Comparison of ENCODE assay signal across 22 mouse cellular contexts in genomic region chr17:76605237-76605636, GRCm38 (mm10).
"Had no signal": no experiment of that assay in that cellular context is flagged by ENCODE, and none has a peak within 500 bp of the region (broad histone marks: within the 10 kb centered on the region; RNA-seq: fewer than 3 reads in every experiment).

No protein-coding gene starts in this region.

- H3K4me2 ChIP-seq: kidney, embryonic 15.5 days; limb, embryonic 12.5 days; limb, embryonic 15.5 days; liver, embryonic 11.5 days; lung, embryonic 14.5 days; midbrain, embryonic 12.5 days; midbrain, embryonic 15.5 days; neural tube, embryonic 12.5 days; neural tube, embryonic 15.5 days had no signal

- H3K9ac ChIP-seq: kidney, embryonic 15.5 days; limb, embryonic 12.5 days; limb, embryonic 15.5 days; liver, embryonic 14.5 days; liver, postnatal 0 days; lung, embryonic 14.5 days; midbrain, embryonic 12.5 days; midbrain, embryonic 15.5 days; neural tube, embryonic 12.5 days; neural tube, embryonic 15.5 days had no signal

- DNase-seq: kidney, adult 8-10 months; kidney, postnatal 10 days; kidney, postnatal 36 days; layer of hippocampus, postnatal 36 days; left cerebral cortex, postnatal 4 days; liver, postnatal 0 days; lung, embryonic 14.5 days; right cerebral cortex, postnatal 25 days; thymus, adult 2 months; thymus, postnatal 14 days; thymus, postnatal 4 days had no signal

- H3K27me3 ChIP-seq: kidney, embryonic 15.5 days; limb, embryonic 12.5 days; limb, embryonic 15.5 days; midbrain, embryonic 12.5 days; midbrain, embryonic 15.5 days; neural tube, embryonic 12.5 days; neural tube, embryonic 15.5 days had no signal

- H3K9me3 ChIP-seq: kidney, embryonic 15.5 days; limb, embryonic 15.5 days; midbrain, embryonic 12.5 days; midbrain, embryonic 15.5 days; neural tube, embryonic 12.5 days; neural tube, embryonic 15.5 days had no signal

- H3K36me3 ChIP-seq: kidney, embryonic 15.5 days; limb, embryonic 12.5 days; limb, embryonic 15.5 days; midbrain, embryonic 12.5 days; midbrain, embryonic 15.5 days; neural tube, embryonic 12.5 days; neural tube, embryonic 15.5 days had no signal

- H3K27ac ChIP-seq: kidney, embryonic 15.5 days; limb, embryonic 12.5 days; limb, embryonic 15.5 days; liver, embryonic 14.5 days; macrophage; midbrain, embryonic 12.5 days; midbrain, embryonic 15.5 days; neural tube, embryonic 12.5 days; neural tube, embryonic 15.5 days had no signal

- H3K4me3 ChIP-seq: kidney, embryonic 15.5 days; limb, embryonic 12.5 days; limb, embryonic 15.5 days; midbrain, embryonic 12.5 days; midbrain, embryonic 15.5 days; neural tube, embryonic 12.5 days; neural tube, embryonic 15.5 days had no signal

- ATAC-seq: liver, postnatal 0 days; lung, postnatal 0 days; midbrain, embryonic 15.5 days had no signal

- H3K4me1 ChIP-seq: kidney, embryonic 15.5 days; limb, embryonic 12.5 days; limb, embryonic 15.5 days; midbrain, embryonic 12.5 days; midbrain, embryonic 15.5 days; neural tube, embryonic 12.5 days; neural tube, embryonic 15.5 days had no signal
